Mouse (Mus musculus): ENCODE measurements around the gene Gm37240. TPM values are rescaled to one million over a fixed set of nuclear protein-coding genes. Genes with fewer than 3 reads are reported as not detected.

Gm37240 gene
- polyA plus RNA-seq, 1 experiment from 2014 or later = 0.52 TPM

DNA sequence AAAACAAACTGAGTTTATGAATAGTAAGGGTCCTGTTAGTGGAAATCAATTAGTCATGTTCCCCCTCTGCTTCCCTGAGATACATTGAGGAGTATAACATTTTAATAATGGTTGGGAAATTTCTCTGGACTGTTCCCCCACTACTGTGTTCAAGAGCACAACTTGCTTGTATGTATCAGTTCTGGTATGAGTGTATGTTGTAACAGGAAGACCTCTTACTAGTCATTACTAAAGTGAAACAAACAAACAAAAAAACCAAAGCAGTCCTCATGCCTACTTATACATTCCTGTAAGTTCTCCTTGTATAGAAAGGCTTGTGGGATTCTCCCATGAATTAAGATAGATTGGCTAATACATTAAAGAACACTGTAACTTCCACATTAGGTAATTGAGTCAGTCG, 940.9 kb downstream of the Gm37240 start:
- no peak overlapping the region for H3K27ac ChIP-seq
- no peak overlapping the region for H3K9ac ChIP-seq
- 74% methylated on average over 1 of the region's 1 CpGs for WGBS (ENCODE audit: insufficient replicate concordance)
- H3K4me3 ChIP-seq = no peak overlapping the region
- no peaks in the 10 kb centered on the region for H3K27me3 ChIP-seq (replicated peaks)
- no peak for ATAC-seq
- H3K9me3 ChIP-seq (replicated peaks) = no peaks in the 10 kb centered on the region
- no peaks in the 10 kb centered on the region for H3K36me3 ChIP-seq
- H3K4me2 ChIP-seq = no peak overlapping the region
- H3K4me1 ChIP-seq = peaks cover 9% of the 10 kb centered on the region

DNA sequence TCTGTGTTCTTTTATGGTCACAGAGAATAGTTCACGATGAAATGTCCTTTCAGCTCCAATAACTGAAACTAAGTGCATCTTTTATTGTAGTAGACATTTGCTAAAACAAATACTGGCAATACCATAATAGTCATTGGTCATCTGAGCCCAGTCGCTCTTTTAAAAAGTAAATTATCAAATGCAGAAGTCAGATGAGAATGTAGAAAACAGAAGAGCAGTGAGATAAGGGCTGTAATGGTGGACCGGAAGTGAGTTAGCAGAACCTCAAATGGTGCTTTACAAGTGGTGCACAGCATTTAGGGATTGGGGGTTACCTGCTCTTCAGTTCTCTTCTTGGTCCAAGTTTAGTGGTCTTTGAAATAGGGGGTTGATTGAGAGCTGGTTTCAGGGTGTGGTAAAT, 942.4 kb downstream of the Gm37240 start:
- no peak overlapping the region for H3K9ac ChIP-seq
- 43% methylated on average over 3 of the region's 3 CpGs for WGBS (ENCODE audit: insufficient replicate concordance)
- ATAC-seq = no peak

DNA sequence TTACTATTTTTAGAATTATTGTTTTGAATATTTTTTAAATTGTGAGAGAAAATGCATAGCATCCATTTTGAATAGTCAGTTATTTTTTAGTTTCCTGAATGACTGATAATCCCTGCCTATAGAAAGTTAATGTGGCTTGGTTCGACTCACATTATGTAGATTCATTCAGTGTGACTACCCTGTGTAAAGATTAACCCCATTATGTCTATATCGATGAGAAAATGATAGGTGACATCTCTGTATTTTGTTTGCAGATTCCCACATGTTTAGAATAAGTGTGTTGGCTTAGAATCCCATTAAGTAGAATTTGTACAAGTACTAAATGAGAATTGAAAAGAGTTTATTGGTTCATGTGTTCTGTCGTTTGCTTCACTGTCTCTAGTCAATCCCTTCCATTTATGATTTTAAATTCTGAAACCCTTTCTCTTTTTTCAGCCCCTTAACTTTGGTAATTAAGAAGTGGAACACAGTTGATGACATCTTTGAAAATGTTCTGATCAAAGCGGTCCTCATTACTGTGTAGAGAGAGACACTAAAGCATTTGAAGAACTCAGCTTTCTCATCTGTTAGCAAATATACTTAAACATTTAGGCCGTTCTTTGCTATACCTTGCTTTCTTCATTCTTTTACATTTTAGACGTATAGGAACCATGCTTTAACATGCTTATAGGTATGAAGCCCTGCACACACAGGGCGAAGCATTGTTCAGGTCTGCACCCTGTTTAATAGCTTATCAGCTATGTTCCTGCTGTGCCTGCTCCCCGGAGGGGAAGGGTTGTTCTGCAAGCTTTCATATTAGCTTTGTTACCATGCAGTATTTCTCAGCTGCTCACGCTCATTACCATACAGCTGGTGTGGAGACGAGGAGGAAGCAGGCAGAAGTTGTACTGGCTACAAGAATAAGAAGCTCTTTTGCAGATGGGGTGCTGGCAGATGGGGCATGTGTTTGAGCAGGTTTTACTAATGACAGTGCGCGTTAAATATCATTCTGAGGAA, 949.7 kb downstream of the Gm37240 start:
- Histone ChIP-seq H3K4me1 (peaks cover 10% of the 10 kb centered on the region), H3K27me3 (replicated peaks) (no peaks in the 10 kb centered on the region), H3K9ac (no peak overlapping the region), H3K9me3 (replicated peaks) (no peaks in the 10 kb centered on the region), H3K4me2 (no peak overlapping the region), H3K4me3 (no peak overlapping the region), H3K36me3 (no peaks in the 10 kb centered on the region), H3K27ac (no peak overlapping the region)
- 58% methylated on average over 12 of the region's 12 CpGs for WGBS (ENCODE audit: insufficient replicate concordance)
- no peak for ATAC-seq

More for the DNA sequence above, 942.4 kb downstream of the Gm37240 start:
- Histone ChIP-seq H3K27ac (no peak overlapping the region), H3K9me3 (replicated peaks) (no peaks in the 10 kb centered on the region), H3K4me3 (no peak overlapping the region), H3K27me3 (replicated peaks) (no peaks in the 10 kb centered on the region), H3K36me3 (no peaks in the 10 kb centered on the region), H3K4me2 (no peak overlapping the region; the same call in 1 of the 2 replicates), H3K4me1 (peaks cover 9% of the 10 kb centered on the region)

DNA sequence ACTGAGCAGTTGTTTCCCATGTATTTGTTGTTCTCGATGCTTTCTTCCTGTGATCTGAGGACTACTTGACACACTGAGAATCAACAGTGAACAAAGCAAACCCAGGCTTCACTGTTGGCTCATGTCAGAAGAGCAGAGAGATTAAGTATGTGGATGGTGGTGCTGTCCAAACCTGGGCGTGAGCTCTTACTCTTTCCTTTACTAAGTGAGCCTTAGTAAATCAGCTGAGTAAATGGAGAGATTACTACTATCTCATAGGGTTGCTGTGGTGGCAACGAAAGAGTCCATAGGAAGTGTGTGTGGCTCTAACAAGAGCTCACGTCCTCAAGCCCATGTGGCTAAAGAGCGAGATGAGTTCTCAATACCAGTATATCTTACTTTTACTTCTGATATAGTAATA, 950.4 kb downstream of the Gm37240 start:
- 56% methylated on average over 5 of the region's 5 CpGs for WGBS (ENCODE audit: insufficient replicate concordance)
- Histone ChIP-seq H3K4me1 (peaks cover 10% of the 10 kb centered on the region), H3K4me3 (no peak overlapping the region), H3K9ac (no peak overlapping the region), H3K36me3 (no peaks in the 10 kb centered on the region), H3K4me2 (no peak overlapping the region), H3K9me3 (replicated peaks) (no peaks in the 10 kb centered on the region), H3K27me3 (replicated peaks) (no peaks in the 10 kb centered on the region), H3K27ac (no peak overlapping the region)
- ATAC-seq = no peak

DNA sequence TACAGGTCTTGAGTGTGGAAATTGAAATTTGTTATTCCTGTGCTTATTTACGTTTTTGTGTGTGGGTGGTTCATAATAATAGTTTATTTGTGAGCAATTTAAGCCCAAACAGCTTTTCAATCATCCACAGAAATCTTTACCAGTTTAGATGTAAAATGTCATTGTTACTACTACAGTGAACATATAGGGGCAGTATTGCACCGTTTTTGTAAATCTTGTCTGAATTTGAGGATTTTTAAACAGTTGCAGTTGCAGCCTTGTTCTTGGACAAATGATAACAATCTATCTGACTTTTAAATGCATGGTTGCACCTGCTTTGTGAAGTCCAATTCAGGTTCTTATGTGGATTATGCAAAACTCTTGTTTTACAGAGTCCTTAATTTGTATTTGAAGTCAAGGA, 951.1 kb downstream of the Gm37240 start:
- WGBS (ENCODE audit: insufficient replicate concordance) = 58% methylated on average over 2 of the region's 2 CpGs
- no peak for ATAC-seq
- Histone ChIP-seq H3K9me3 (replicated peaks) (no peaks in the 10 kb centered on the region), H3K4me3 (no peak overlapping the region), H3K4me1 (peaks cover 10% of the 10 kb centered on the region), H3K4me2 (no peak overlapping the region), H3K9ac (no peak overlapping the region), H3K27me3 (replicated peaks) (no peaks in the 10 kb centered on the region), H3K36me3 (no peaks in the 10 kb centered on the region), H3K27ac (no peak overlapping the region)

DNA sequence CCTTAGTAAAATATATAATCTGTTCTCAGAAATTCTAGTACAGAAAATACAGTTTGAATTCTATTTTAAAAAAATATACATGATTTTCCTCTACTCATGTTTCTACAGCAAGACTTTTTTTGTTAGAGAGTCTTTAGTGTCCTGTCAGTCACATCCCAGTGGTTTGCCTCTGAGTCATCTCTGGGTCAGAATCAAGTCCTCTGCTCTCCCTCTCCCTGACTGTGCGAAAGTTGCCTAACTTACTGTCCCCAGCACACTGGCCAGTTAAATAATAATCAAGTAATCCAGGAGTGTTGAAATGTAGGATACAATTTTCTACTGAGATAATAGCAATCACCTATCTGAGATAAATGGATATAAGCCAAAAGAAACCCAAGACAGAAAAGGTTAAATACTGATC, 951.6 kb downstream of the Gm37240 start:
- H3K9me3 ChIP-seq (replicated peaks) = no peaks in the 10 kb centered on the region
- H3K36me3 ChIP-seq = no peaks in the 10 kb centered on the region
- H3K4me2 ChIP-seq = no peak overlapping the region
- 60% methylated on average over 1 of the region's 1 CpGs for WGBS (ENCODE audit: insufficient replicate concordance)
- no peak for ATAC-seq
- H3K4me3 ChIP-seq = no peak overlapping the region
- no peaks in the 10 kb centered on the region for H3K27me3 ChIP-seq (replicated peaks)
- no peak overlapping the region for H3K27ac ChIP-seq
- H3K9ac ChIP-seq = no peak overlapping the region
- H3K4me1 ChIP-seq = peaks cover 10% of the 10 kb centered on the region

DNA sequence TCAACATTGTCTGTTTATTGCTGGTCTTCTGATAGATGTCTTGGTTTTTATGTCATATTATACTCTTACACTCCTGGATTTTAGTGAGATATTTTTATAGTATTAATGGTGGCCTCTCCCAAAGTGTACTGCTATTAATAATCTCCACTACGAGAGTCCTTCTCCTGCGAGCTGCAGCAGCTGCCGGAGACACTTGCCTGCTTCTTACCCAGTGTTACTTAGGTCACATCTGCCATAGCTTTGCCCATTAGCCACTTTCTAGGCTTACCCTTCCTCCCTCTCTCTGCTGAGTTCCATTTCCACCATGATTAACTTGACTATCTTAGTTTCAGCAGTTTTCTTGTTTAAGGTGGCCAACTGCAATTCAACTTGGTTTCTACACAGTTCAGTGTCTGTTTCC, 956.6 kb downstream of the Gm37240 start:
- Histone ChIP-seq H3K4me2 (no peak overlapping the region), H3K9me3 (replicated peaks) (no peaks in the 10 kb centered on the region), H3K27ac (no peak overlapping the region), H3K4me1 (no peaks in the 10 kb centered on the region; the same call in 1 of the 2 replicates), H3K36me3 (no peaks in the 10 kb centered on the region), H3K4me3 (no peak overlapping the region), H3K9ac (no peak overlapping the region), H3K27me3 (replicated peaks) (no peaks in the 10 kb centered on the region)
- 83% methylated on average over 3 of the region's 3 CpGs for WGBS (ENCODE audit: insufficient replicate concordance)
- ATAC-seq = no peak

DNA sequence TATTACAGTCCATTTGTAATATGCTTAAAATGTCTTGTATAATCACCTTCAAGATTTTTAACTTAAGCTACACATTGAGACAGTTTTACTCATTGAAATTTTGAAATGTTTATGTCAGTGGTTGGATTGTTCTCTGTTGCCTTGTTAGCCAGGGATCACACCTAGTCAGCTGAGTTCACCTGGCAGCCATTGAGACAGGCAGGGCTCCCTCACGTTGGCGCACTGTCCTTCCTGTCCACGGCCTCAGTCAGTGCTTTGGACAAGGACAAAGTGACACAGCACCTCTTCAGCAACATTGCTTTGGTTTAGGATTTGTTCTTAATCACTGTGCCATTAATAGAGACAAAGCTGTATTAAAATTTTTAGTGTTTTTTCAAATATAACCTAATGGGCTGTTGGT, 958.1 kb downstream of the Gm37240 start:
- Histone ChIP-seq H3K9me3 (replicated peaks) (no peaks in the 10 kb centered on the region), H3K9ac (no peak overlapping the region), H3K36me3 (no peaks in the 10 kb centered on the region), H3K27me3 (replicated peaks) (no peaks in the 10 kb centered on the region), H3K4me2 (no peak overlapping the region), H3K27ac (no peak overlapping the region), H3K4me3 (no peak overlapping the region), H3K4me1 (no peaks in the 10 kb centered on the region; the same call in 1 of the 2 replicates)
- WGBS (ENCODE audit: insufficient replicate concordance) = 76% methylated on average over 3 of the region's 3 CpGs
- no peak for ATAC-seq

DNA sequence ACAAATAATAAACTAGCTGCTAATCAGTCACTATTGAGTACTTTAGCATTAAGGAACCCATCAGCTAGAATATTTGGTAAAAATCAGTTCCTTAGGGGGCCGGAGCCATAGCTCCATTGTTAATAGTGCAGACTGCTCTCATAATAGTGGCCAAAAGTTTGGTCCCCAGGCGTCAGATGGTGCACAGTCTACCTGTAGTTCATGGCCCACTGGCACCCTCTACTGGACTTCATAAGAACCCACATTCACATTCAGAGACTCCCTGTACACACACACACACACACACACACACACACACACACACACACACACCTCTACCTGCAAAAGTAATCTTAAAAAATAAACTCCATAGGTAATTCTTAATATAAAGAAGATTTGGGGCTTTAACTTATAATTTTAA, 959.4 kb downstream of the Gm37240 start:
- Histone ChIP-seq H3K4me1 (peaks cover 6% of the 10 kb centered on the region), H3K4me3 (no peak overlapping the region), H3K9me3 (replicated peaks) (no peaks in the 10 kb centered on the region), H3K4me2 (no peak overlapping the region), H3K9ac (no peak overlapping the region), H3K36me3 (no peaks in the 10 kb centered on the region), H3K27me3 (replicated peaks) (no peaks in the 10 kb centered on the region), H3K27ac (no peak overlapping the region)
- 78% methylated on average over 2 of the region's 2 CpGs for WGBS (ENCODE audit: insufficient replicate concordance)
- no peak for ATAC-seq

DNA sequence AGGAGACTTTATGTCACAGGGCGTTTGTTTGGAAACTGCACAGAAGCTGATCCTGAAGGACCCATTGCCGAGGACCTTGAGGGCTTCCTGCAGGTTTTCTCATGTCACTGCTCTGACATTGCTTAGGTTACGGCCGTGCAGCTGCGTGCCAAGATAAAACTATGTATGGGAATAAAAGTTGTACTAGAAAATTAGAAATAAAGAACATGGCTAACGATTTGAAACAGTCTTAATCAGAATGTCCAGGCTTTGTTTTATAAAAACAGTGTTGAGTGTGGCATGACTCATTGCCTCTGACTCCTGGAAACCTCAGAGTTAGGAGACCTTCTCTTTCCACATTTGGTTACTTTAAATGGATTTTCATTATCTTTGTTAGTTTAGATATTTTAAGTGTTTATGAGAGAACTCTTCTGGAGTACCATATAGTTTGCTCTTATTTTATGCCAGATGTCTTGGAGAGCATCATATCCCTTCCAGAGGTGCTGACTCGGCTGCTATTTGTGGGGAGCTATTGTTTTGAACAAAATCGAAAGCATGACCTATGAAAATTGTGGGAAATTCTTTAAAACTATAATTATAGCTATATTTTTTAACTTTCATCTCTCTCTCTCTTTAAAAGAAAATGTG, 960.0 kb downstream of the Gm37240 start:
- Histone ChIP-seq H3K4me2 (no peak overlapping the region), H3K4me1 (peaks cover 8% of the 10 kb centered on the region), H3K4me3 (no peak overlapping the region), H3K9ac (no peak overlapping the region), H3K27ac (no peak overlapping the region), H3K36me3 (no peaks in the 10 kb centered on the region), H3K27me3 (replicated peaks) (no peaks in the 10 kb centered on the region), H3K9me3 (replicated peaks) (no peaks in the 10 kb centered on the region)
- no peak for ATAC-seq
- WGBS (ENCODE audit: insufficient replicate concordance) = 78% methylated on average over 8 of the region's 8 CpGs

DNA sequence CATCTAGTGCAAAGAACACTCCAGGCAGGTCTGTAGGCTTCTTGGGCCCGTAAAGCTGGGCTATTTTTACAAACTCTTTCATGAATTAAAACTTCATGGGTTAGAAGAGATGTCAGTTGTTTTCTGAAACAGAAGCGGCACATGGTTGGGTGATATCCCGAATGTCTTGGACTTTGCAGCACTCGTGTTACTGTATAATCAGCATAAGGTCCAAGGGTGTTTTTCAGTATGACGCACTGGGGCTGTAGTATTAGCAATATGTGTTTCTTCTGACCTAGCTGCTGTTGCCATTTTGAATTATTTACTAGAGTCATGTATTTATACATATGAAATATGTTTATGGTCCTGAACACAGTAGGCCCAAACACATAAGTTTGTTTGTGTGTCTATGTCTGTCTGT, 961.2 kb downstream of the Gm37240 start:
- no peak for ATAC-seq

DNA sequence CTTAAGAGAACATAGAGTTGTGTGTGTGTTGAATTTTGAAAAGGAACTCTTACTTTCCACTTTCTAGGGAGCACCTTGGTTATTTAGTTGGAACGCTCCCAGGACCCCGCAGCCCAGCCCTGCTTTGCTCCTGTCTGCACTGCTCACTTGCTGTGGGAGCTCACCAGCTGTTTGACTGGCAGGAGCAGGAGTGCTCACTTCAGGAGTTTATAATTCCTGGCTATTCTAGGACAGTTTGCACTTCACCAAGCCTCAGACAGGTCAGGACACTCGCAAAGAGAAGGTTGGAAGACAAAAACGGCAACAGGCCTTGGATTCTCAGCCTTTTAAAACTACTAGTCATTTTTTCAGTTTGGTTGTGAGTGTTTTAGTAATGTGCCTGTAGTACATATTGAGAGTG, 962.1 kb downstream of the Gm37240 start:
- 87% methylated on average over 4 of the region's 4 CpGs for WGBS (ENCODE audit: insufficient replicate concordance)
- no peak for ATAC-seq
- Histone ChIP-seq H3K27ac (no peak overlapping the region), H3K27me3 (replicated peaks) (no peaks in the 10 kb centered on the region), H3K9me3 (replicated peaks) (no peaks in the 10 kb centered on the region), H3K9ac (no peak overlapping the region), H3K36me3 (no peaks in the 10 kb centered on the region), H3K4me3 (no peak overlapping the region), H3K4me1 (peaks cover 8% of the 10 kb centered on the region), H3K4me2 (no peak overlapping the region)

More for the DNA sequence above, 961.2 kb downstream of the Gm37240 start:
- Histone ChIP-seq H3K9me3 (replicated peaks) (no peaks in the 10 kb centered on the region), H3K27me3 (replicated peaks) (no peaks in the 10 kb centered on the region), H3K4me3 (no peak overlapping the region), H3K36me3 (no peaks in the 10 kb centered on the region), H3K9ac (no peak overlapping the region), H3K4me2 (no peak overlapping the region), H3K4me1 (peaks cover 8% of the 10 kb centered on the region), H3K27ac (no peak overlapping the region)
- 83% methylated on average over 5 of the region's 5 CpGs for WGBS (ENCODE audit: insufficient replicate concordance)
